In genomic region chr14:62956091-62956490, GRCm38 (mm10) we compare ENCODE assay signal across 32 mouse cellular contexts. TPM values are rescaled to one million over a fixed set of nuclear protein-coding genes. Genes with fewer than 3 reads are reported as not detected.
DNase-seq lines count a peak whose midpoint lies in the region; ATAC-seq and TF ChIP-seq lines count a peak whose summit lies in the region.
"Had no signal": no experiment of that assay in that cellular context is flagged by ENCODE, and none has a peak within 500 bp of the region (broad histone marks: within the 10 kb centered on the region; RNA-seq: fewer than 3 reads in every experiment).

No protein-coding gene starts in this region.

- intact Hi-C loops in heart, adult 2 months (cut with DNase I), result no loop called here

- no peak for ATAC-seq in forebrain, embryonic 11.5 days (replicated peaks; ENCODE audit: low FRiP score)
- ATAC-seq in forebrain, embryonic 15.5 days (replicated peaks), result no peak
- ATAC-seq in heart, embryonic 12.5 days (ENCODE audit: insufficient number of reproducible peaks, low FRiP score), result no peak
- ATAC-seq: activated CD4-positive, CD25-positive, alpha-beta regulatory T cell, adult 4 months; CD4-positive, CD25-positive, alpha-beta regulatory T cell, adult 4 months; forebrain, embryonic 13.5 days; forebrain, embryonic 16.5 days; Patski had no signal

- no peak overlapping the region for H3K4me2 ChIP-seq in forebrain, embryonic 11.5 days (ENCODE audit: low read depth, low read length, severe bottlenecking)
- H3K4me2 ChIP-seq in forebrain, embryonic 15.5 days (replicated peaks), result no peak overlapping the region
- H3K4me2 ChIP-seq in heart, embryonic 12.5 days, result no peak overlapping the region
- H3K4me2 ChIP-seq: embryonic facial prominence, embryonic 13.5 days; embryonic facial prominence, embryonic 15.5 days; forebrain, embryonic 13.5 days had no signal

- no peak for TF ChIP-seq CTCF in heart, adult 2 months (IDR thresholded peaks at IDR 0.05)
- no peak for TF ChIP-seq CTCF in layer of hippocampus, adult 2 months (conservative IDR thresholded peaks at IDR 0.05)

- H3K27ac ChIP-seq in forebrain, embryonic 11.5 days (ENCODE audit: low read depth, low read length), result no peak overlapping the region
- H3K27ac ChIP-seq in forebrain, embryonic 15.5 days (replicated peaks), result no peak overlapping the region
- 0 out of 2 replicates have a peak overlapping the region, but pooled peaks have one; percentile 26 for H3K27ac ChIP-seq in heart, embryonic 12.5 days (ENCODE audit: poor library complexity, severe bottlenecking)
- H3K27ac ChIP-seq in heart, adult 2 months, result no peak overlapping the region
- H3K27ac ChIP-seq in layer of hippocampus, adult 2 months, result peak overlapping the region; percentile 23; the same call in 1 of the 2 replicates
- H3K27ac ChIP-seq: embryonic facial prominence, embryonic 13.5 days; embryonic facial prominence, embryonic 15.5 days; forebrain, embryonic 10.5 days; forebrain, embryonic 13.5 days had no signal

- no peak for TF ChIP-seq POLR2A in heart, adult 2 months (IDR thresholded peaks at IDR 0.05; ENCODE audit: insufficient read depth, low read depth, low read length)

- no peaks in the 10 kb centered on the region for H3K4me1 ChIP-seq in forebrain, embryonic 11.5 days (replicated peaks; ENCODE audit: control insufficient read depth, insufficient read depth, low read length)
- H3K4me1 ChIP-seq in forebrain, embryonic 15.5 days, result no peaks in the 10 kb centered on the region
- peaks cover 9% of the 10 kb centered on the region for H3K4me1 ChIP-seq in heart, embryonic 12.5 days (replicated peaks)
- no peaks in the 10 kb centered on the region for H3K4me1 ChIP-seq in heart, adult 2 months (ENCODE audit: control insufficient read depth, insufficient read depth, low read length)
- H3K4me1 ChIP-seq: embryonic facial prominence, embryonic 13.5 days; embryonic facial prominence, embryonic 15.5 days; forebrain, embryonic 10.5 days; forebrain, embryonic 13.5 days had no signal

- no peaks in the 10 kb centered on the region for H3K9me3 ChIP-seq in forebrain, embryonic 11.5 days (ENCODE audit: control insufficient read depth, low read length)
- no peaks in the 10 kb centered on the region for H3K9me3 ChIP-seq in forebrain, embryonic 15.5 days
- H3K9me3 ChIP-seq in heart, embryonic 12.5 days (replicated peaks), result 0 out of 2 replicates have a peak, but pooled peaks cover 3% of the 10 kb centered on the region
- H3K9me3 ChIP-seq: embryonic facial prominence, embryonic 13.5 days; embryonic facial prominence, embryonic 15.5 days; forebrain, embryonic 10.5 days; forebrain, embryonic 13.5 days; G1E had no signal

- no peaks in the 10 kb centered on the region for H3K27me3 ChIP-seq in forebrain, embryonic 11.5 days (ENCODE audit: control insufficient read depth, insufficient read depth, low read length)
- no peaks in the 10 kb centered on the region for H3K27me3 ChIP-seq in forebrain, embryonic 15.5 days
- H3K27me3 ChIP-seq in heart, embryonic 12.5 days (replicated peaks), result no peaks in the 10 kb centered on the region
- no peaks in the 10 kb centered on the region for H3K27me3 ChIP-seq in heart, adult 2 months (ENCODE audit: control insufficient read depth, insufficient read depth, low read length)
- H3K27me3 ChIP-seq: CH12.LX; embryonic facial prominence, embryonic 13.5 days; embryonic facial prominence, embryonic 15.5 days; forebrain, embryonic 13.5 days; Patski had no signal

- H3K36me3 ChIP-seq in forebrain, embryonic 11.5 days (ENCODE audit: control insufficient read depth, insufficient read depth, low read length), result no peaks in the 10 kb centered on the region; the same call in 1 of the 2 replicates
- H3K36me3 ChIP-seq in forebrain, embryonic 15.5 days, result peaks cover 33% of the 10 kb centered on the region
- H3K36me3 ChIP-seq in heart, embryonic 12.5 days, result peaks cover 61% of the 10 kb centered on the region
- H3K36me3 ChIP-seq in heart, adult 2 months (ENCODE audit: control insufficient read depth, insufficient read depth, low read length), result no peaks in the 10 kb centered on the region

- WGBS in forebrain, embryonic 11.5 days, result 90% methylated on average over 9 of the region's 9 CpGs
- WGBS in forebrain, embryonic 15.5 days, result 90% methylated on average over 9 of the region's 9 CpGs
- WGBS in heart, embryonic 12.5 days, result 77% methylated on average over 9 of the region's 9 CpGs
- WGBS in heart, adult 2 months, result 64% methylated on average over 9 of the region's 9 CpGs

- no peak overlapping the region for H3K9ac ChIP-seq in forebrain, embryonic 11.5 days (ENCODE audit: low read length)
- H3K9ac ChIP-seq in forebrain, embryonic 15.5 days (replicated peaks), result no peak overlapping the region
- H3K9ac ChIP-seq in heart, embryonic 12.5 days, result no peak overlapping the region
- H3K9ac ChIP-seq in heart, adult 2 months (ENCODE audit: low read depth, low read length), result no peak overlapping the region
- H3K9ac ChIP-seq: embryonic facial prominence, embryonic 13.5 days; embryonic facial prominence, embryonic 15.5 days; forebrain, embryonic 13.5 days had no signal

- no peak overlapping the region for H3K4me3 ChIP-seq in forebrain, embryonic 11.5 days (ENCODE audit: low read depth, low read length)
- no peak overlapping the region for H3K4me3 ChIP-seq in forebrain, embryonic 15.5 days
- no peak overlapping the region for H3K4me3 ChIP-seq in heart, embryonic 12.5 days
- no peak overlapping the region for H3K4me3 ChIP-seq in heart, adult 2 months
- no peak overlapping the region for H3K4me3 ChIP-seq in layer of hippocampus, adult 2 months
- H3K4me3 ChIP-seq: embryonic facial prominence, embryonic 13.5 days; embryonic facial prominence, embryonic 15.5 days; erythroblast, embryonic 14.5 days; forebrain, embryonic 10.5 days; forebrain, embryonic 13.5 days had no signal

- DNase-seq in forebrain, embryonic 11.5 days (ENCODE audit: low spot score), result peak; percentile 33
- no peak for DNase-seq in heart, adult 2 months
- no peak for DNase-seq in layer of hippocampus, adult 2 months (ENCODE audit: low spot score in 2 of 2)
- no peak for DNase-seq in layer of hippocampus, postnatal 10 days (ENCODE audit: low spot score in 2 of 2)
- DNase-seq in brain, adult 2 months (ENCODE audit: low read depth, low spot score), result peak; percentile 50
- DNase-seq in cerebellum, postnatal 25 days, result no peak
- DNase-seq: adrenal gland, adult 8-10 months; adrenal gland, postnatal 14 days; adrenal gland, postnatal 36 days; B cell, adult 2 months; cerebellum, adult 11 months; cerebellum, adult 18-20 months; cerebellum, adult 8-10 months; cerebellum, adult 9-11 months; cerebellum, postnatal 14 days; embryo, embryonic 11 days had no signal

- no peaks in the 10 kb centered on the region for H3K79me2 ChIP-seq in heart, adult 2 months (replicated peaks; ENCODE audit: control insufficient read depth, insufficient read depth, low read length)

- TF ChIP-seq EP300 in heart, adult 2 months (IDR thresholded peaks at IDR 0.05; ENCODE audit: insufficient read depth, low read depth, low read length), result no peak

RNA-seq across cellular contexts. Expression of gene Defb48, which starts 28.2 kb away (rescaled TPM):
- not detected in 2 replicates for polyA plus RNA-seq in forebrain, embryonic 11.5 days (2014; fragmentation: Nextera tagmentation; extraction: Ambion mirVana)
- polyA plus RNA-seq in forebrain, embryonic 15.5 days (2015; fragmentation: Nextera tagmentation; extraction: Ambion mirVana), result not detected in 2 replicates
- polyA plus RNA-seq in heart, embryonic 12.5 days (2016; fragmentation: Nextera tagmentation; extraction: Ambion mirVana), result not detected in 2 replicates
- not detected for total RNA-seq in heart, adult 2 months (2021)
- polyA plus RNA-seq in heart, adult 2 months (2012; rRNA removed), result not detected in 2 replicates
- not detected for total RNA-seq in layer of hippocampus, adult 2 months (2021)
- total RNA-seq in layer of hippocampus, postnatal 10 days (2021), result not detected
- total RNA-seq: adrenal gland, adult 18-20 months; adrenal gland, adult 8-10 months; adrenal gland, postnatal 14 days; adrenal gland, postnatal 36 days; CH12.LX; G1E had no signal
- polyA plus RNA-seq: activated CD4-positive, CD25-positive, alpha-beta regulatory T cell, adult 4 months; brain, embryonic 14.5 days; CD4-positive, CD25-positive, alpha-beta regulatory T cell, adult 4 months; embryonic facial prominence, embryonic 11.5 days; embryonic facial prominence, embryonic 13.5 days; embryonic facial prominence, embryonic 15.5 days; erythroblast, embryonic 14.5 days; forebrain, embryonic 10.5 days; forebrain, embryonic 13.5 days; forebrain, embryonic 16.5 days; G1E; Patski had no signal

RNA-seq across cellular contexts. Expression of gene Defb47, which starts 41.8 kb away (rescaled TPM):
- polyA plus RNA-seq in forebrain, embryonic 11.5 days (2014; fragmentation: Nextera tagmentation; extraction: Ambion mirVana), result not detected in 2 replicates
- not detected in 2 replicates for polyA plus RNA-seq in forebrain, embryonic 15.5 days (2015; fragmentation: Nextera tagmentation; extraction: Ambion mirVana)
- polyA plus RNA-seq in heart, embryonic 12.5 days (2016; fragmentation: Nextera tagmentation; extraction: Ambion mirVana), result not detected in 2 replicates
- not detected for total RNA-seq in heart, adult 2 months (2021)
- polyA plus RNA-seq in heart, adult 2 months (2012; rRNA removed), result not detected in 2 replicates
- not detected for total RNA-seq in layer of hippocampus, adult 2 months (2021)
- total RNA-seq in layer of hippocampus, postnatal 10 days (2021), result not detected
- total RNA-seq: adrenal gland, adult 18-20 months; adrenal gland, adult 8-10 months; adrenal gland, postnatal 14 days; adrenal gland, postnatal 36 days; CH12.LX; G1E had no signal
- polyA plus RNA-seq: activated CD4-positive, CD25-positive, alpha-beta regulatory T cell, adult 4 months; brain, embryonic 14.5 days; CD4-positive, CD25-positive, alpha-beta regulatory T cell, adult 4 months; embryonic facial prominence, embryonic 11.5 days; embryonic facial prominence, embryonic 13.5 days; embryonic facial prominence, embryonic 15.5 days; erythroblast, embryonic 14.5 days; forebrain, embryonic 10.5 days; forebrain, embryonic 13.5 days; forebrain, embryonic 16.5 days; G1E had no signal

RNA-seq across cellular contexts. Expression of gene Defb43, which starts 55.5 kb away (rescaled TPM):
- polyA plus RNA-seq in forebrain, embryonic 11.5 days (2014; fragmentation: Nextera tagmentation; extraction: Ambion mirVana), result not detected in 2 replicates
- polyA plus RNA-seq in forebrain, embryonic 15.5 days (2015; fragmentation: Nextera tagmentation; extraction: Ambion mirVana), result not detected in 2 replicates
- polyA plus RNA-seq in heart, embryonic 12.5 days (2016; fragmentation: Nextera tagmentation; extraction: Ambion mirVana), result not detected in 2 replicates
- not detected for total RNA-seq in heart, adult 2 months (2021)
- polyA plus RNA-seq in heart, adult 2 months (2012; rRNA removed), result not detected in 2 replicates
- total RNA-seq in layer of hippocampus, adult 2 months (2021), result not detected
- total RNA-seq in layer of hippocampus, postnatal 10 days (2021), result not detected
- total RNA-seq: adrenal gland, adult 18-20 months; adrenal gland, adult 8-10 months; adrenal gland, postnatal 14 days; adrenal gland, postnatal 36 days; CH12.LX; G1E had no signal
- polyA plus RNA-seq: activated CD4-positive, CD25-positive, alpha-beta regulatory T cell, adult 4 months; brain, embryonic 14.5 days; CD4-positive, CD25-positive, alpha-beta regulatory T cell, adult 4 months; embryonic facial prominence, embryonic 11.5 days; embryonic facial prominence, embryonic 13.5 days; embryonic facial prominence, embryonic 15.5 days; erythroblast, embryonic 14.5 days; forebrain, embryonic 10.5 days; forebrain, embryonic 13.5 days; forebrain, embryonic 16.5 days; G1E; Patski had no signal

Comparison
In these comparisons a context has a peak if more than half of its experiments do, and no peak if none do; other contexts are left out.
1. H3K27ac ChIP-seq: peak in heart, embryonic 12.5 days (single experiment) and layer of hippocampus, adult 2 months (single experiment); none in forebrain, embryonic 11.5 days (single experiment), forebrain, embryonic 15.5 days (single experiment) and heart, adult 2 months (single experiment).
2. DNase-seq: peak in forebrain, embryonic 11.5 days (single experiment) and brain, adult 2 months (single experiment); none in heart, adult 2 months (0 of 2), layer of hippocampus, adult 2 months (0 of 2), layer of hippocampus, postnatal 10 days (0 of 2) and cerebellum, postnatal 25 days (0 of 2).